Mouse (Mus musculus) WW6 (cell line): ENCODE data around the gene Fbxo36.

Experiments used
- DNase-seq: peaks from one replicate; pipeline ENCODE4 v3.0.0-alpha.2; 2013; ENCODE audit warnings: low read depth, low spot score

The Fbxo36 gene

GRCm38 (mm10) chr1:84942666-84943065, 103.0 kb downstream of the Fbxo36 start:
- no peak for DNase-seq

- DNase-seq: no peak
Observed at GRCm38 (mm10) chr1:84943549-84943948, 103.9 kb downstream of the Fbxo36 start.

GRCm38 (mm10) chr1:84945950-84946349, 106.3 kb downstream of the Fbxo36 start:
- no peak for DNase-seq

GRCm38 (mm10) chr1:84947390-84947789, 107.7 kb downstream of the Fbxo36 start:
- no peak for DNase-seq
